Mouse (Mus musculus): ENCODE results near the gene Tbrg4.

The Tbrg4 gene

GRCm38 (mm10) chr11:6590933-6591675 is 34.8 kb downstream of the Tbrg4 start:
- ATAC-seq (ENCODE audit: low TSS enrichment) = no peak

- no peak for ATAC-seq (ENCODE audit: low TSS enrichment)
Observed at GRCm38 (mm10) chr11:6589838-6590237, 36.0 kb downstream of the Tbrg4 start.

GRCm38 (mm10) chr11:6588295-6588694 is 37.6 kb downstream of the Tbrg4 start:
- ATAC-seq (ENCODE audit: low TSS enrichment) = peak; percentile 62

- ATAC-seq (ENCODE audit: low TSS enrichment) = peak; percentile 15; the same call in 1 of the 2 replicates
Observed at GRCm38 (mm10) chr11:6587249-6587940, 38.5 kb downstream of the Tbrg4 start.

- ATAC-seq (ENCODE audit: low TSS enrichment) = peak; percentile 13; the same call in 1 of the 2 replicates
Observed at GRCm38 (mm10) chr11:6586660-6587059, 39.2 kb downstream of the Tbrg4 start.

GRCm38 (mm10) chr11:6585748-6586147 is 40.1 kb downstream of the Tbrg4 start:
- no peak for ATAC-seq (ENCODE audit: low TSS enrichment)

- no peak for ATAC-seq (ENCODE audit: low TSS enrichment)
Observed at GRCm38 (mm10) chr11:6581560-6581959, 44.3 kb downstream of the Tbrg4 start.

- ATAC-seq (ENCODE audit: low TSS enrichment) = no peak
Observed at GRCm38 (mm10) chr11:6580065-6580750, 45.7 kb downstream of the Tbrg4 start.

- no peak for ATAC-seq (ENCODE audit: low TSS enrichment)
Observed at GRCm38 (mm10) chr11:6579361-6579760, 46.5 kb downstream of the Tbrg4 start.

GRCm38 (mm10) chr11:6576151-6576550 is 49.7 kb downstream of the Tbrg4 start:
- no peak for ATAC-seq (ENCODE audit: low TSS enrichment)

GRCm38 (mm10) chr11:6569410-6569777 is 56.5 kb downstream of the Tbrg4 start:
- ATAC-seq (ENCODE audit: low TSS enrichment) = peak; percentile 21; the same call in 1 of the 2 replicates

- peak; percentile 86 for ATAC-seq (ENCODE audit: low TSS enrichment)
Observed at GRCm38 (mm10) chr11:6568584-6569409, 57.1 kb downstream of the Tbrg4 start.

GRCm38 (mm10) chr11:6567951-6568350 is 57.9 kb downstream of the Tbrg4 start:
- 0 out of 2 replicates have a peak, but pooled peaks have one; percentile 10 for ATAC-seq (ENCODE audit: low TSS enrichment)

- no peak for ATAC-seq (ENCODE audit: low TSS enrichment)
Observed at GRCm38 (mm10) chr11:6566496-6566895, 59.4 kb downstream of the Tbrg4 start.

Data from frontal cortex, adult (tissue).